Mouse (Mus musculus) C2C12 (cell line): ENCODE data around the gene Coa4. TPM values are rescaled to one million over a fixed set of nuclear protein-coding genes. Genes with fewer than 3 reads are reported as not detected.

ENCODE experiments used
- H3K27me3 ChIP-seq: one replicate; pipeline ENCODE4 v1.6.1; 2011; ENCODE audit not compliant: control insufficient read depth, insufficient read depth, insufficient read length
- H3K36me3 ChIP-seq: one replicate; pipeline ENCODE4 v1.6.1; 2011; ENCODE audit not compliant: control insufficient read depth, insufficient read depth
- H3K4me3 ChIP-seq: one replicate; pipeline ENCODE4 v1.5.1; 2011; ENCODE audit warnings: mild to moderate bottlenecking, control low read depth; ENCODE audit not compliant: poor library complexity, insufficient read depth, severe bottlenecking
- H3K79me2 ChIP-seq: one replicate; pipeline ENCODE4 v1.6.1; 2011; ENCODE audit not compliant: control insufficient read depth, insufficient read depth
- H3K79me3 ChIP-seq: one replicate; pipeline ENCODE4 v1.6.1; 2011; ENCODE audit warnings: low read depth, control low read depth
- H3ac ChIP-seq: one replicate; pipeline ENCODE3; 2011; ENCODE audit warnings: low read depth; ENCODE audit not compliant: control insufficient read depth, insufficient read length
- CEBPB ChIP-seq: IDR thresholded peaks from one replicate; pipeline ENCODE4 v1.6.1; 2011; ENCODE audit warnings: low read depth, mild to moderate bottlenecking, control low read depth, moderate library complexity
- CTCF ChIP-seq: IDR thresholded peaks from one replicate; pipeline ENCODE4 v1.5.1; 2011; ENCODE audit not compliant: control insufficient read depth, insufficient read depth, insufficient read length
- FOSL1 ChIP-seq: IDR thresholded peaks from one replicate; pipeline ENCODE4 v1.8.0; 2011; ENCODE audit warnings: mild to moderate bottlenecking, low read length; ENCODE audit not compliant: poor library complexity, insufficient read depth, severe bottlenecking
- MAX ChIP-seq: IDR thresholded peaks from one replicate; pipeline ENCODE4 v1.6.1; 2011; ENCODE audit warnings: mild to moderate bottlenecking, control low read depth
- MYOD1 ChIP-seq: IDR thresholded peaks from one replicate; pipeline ENCODE4 v1.6.1; 2011; ENCODE audit warnings: low read depth; ENCODE audit not compliant: control insufficient read depth, insufficient read length
- MYOG ChIP-seq: IDR thresholded peaks from one replicate; pipeline ENCODE4 v1.6.1; 2011; ENCODE audit not compliant: control insufficient read depth, insufficient read length; ENCODE audit errors: extremely low read depth
- USF1 ChIP-seq: IDR thresholded peaks from one replicate; pipeline ENCODE4 v1.6.1; 2011; ENCODE audit warnings: low read depth, mild to moderate bottlenecking, control low read depth, moderate library complexity
- polyA plus RNA-seq: library from polyadenylated mRNA; unstranded; fragments of >200 nt; fragmentation: generic; extraction: Trizol; gene quantifications from one replicate; pipeline ENCODE4 v1.2.1, GENCODE M21; 2012; ENCODE audit warnings: missing spikeins

Coa4 gene
- polyA plus RNA-seq, 1 experiment = 8.4 TPM

GRCm38 (mm10) chr7:100493484-100494414, 43.1 kb upstream of the Coa4 start:
- TF ChIP-seq USF1 (no peak), CEBPB (no peak), MYOD1 (no peak), FOSL1 (no peak), MYOG (no peak), CTCF (no peak), MAX (no peak)
- Histone ChIP-seq H3K36me3 (no peaks in the 10 kb centered on the region), H3K4me3 (no peak overlapping the region), H3K79me2 (no peaks in the 10 kb centered on the region), H3K27me3 (no peaks in the 10 kb centered on the region), H3ac (peak overlapping the region; percentile 52), H3K79me3 (no peaks in the 10 kb centered on the region)

GRCm38 (mm10) chr7:100494415-100494831, 42.4 kb upstream of the Coa4 start:
- TF ChIP-seq MYOD1 (no peak), FOSL1 (no peak), CTCF (no peak), USF1 (no peak), MAX (no peak), CEBPB (no peak), MYOG (no peak)

GRCm38 (mm10) chr7:100495042-100495441, 41.8 kb upstream of the Coa4 start:
- Histone ChIP-seq H3K36me3 (no peaks in the 10 kb centered on the region), H3K4me3 (no peak overlapping the region), H3K79me3 (no peaks in the 10 kb centered on the region), H3K79me2 (no peaks in the 10 kb centered on the region), H3K27me3 (no peaks in the 10 kb centered on the region), H3ac (no peak overlapping the region)
- TF ChIP-seq CEBPB = no peak
- TF ChIP-seq CTCF = no peak
- TF ChIP-seq MAX = no peak
- no peak for TF ChIP-seq FOSL1
- no peak for TF ChIP-seq MYOG
- no peak for TF ChIP-seq USF1
- no peak for TF ChIP-seq MYOD1

More at GRCm38 (mm10) chr7:100494415-100494831, 42.4 kb upstream of the Coa4 start:
- H3K79me3 ChIP-seq = no peaks in the 10 kb centered on the region
- no peaks in the 10 kb centered on the region for H3K79me2 ChIP-seq
- H3ac ChIP-seq = no peak overlapping the region
- H3K36me3 ChIP-seq = no peaks in the 10 kb centered on the region
- no peaks in the 10 kb centered on the region for H3K27me3 ChIP-seq
- H3K4me3 ChIP-seq = no peak overlapping the region

- Histone ChIP-seq H3K27me3 (no peaks in the 10 kb centered on the region), H3ac (no peak overlapping the region), H3K36me3 (no peaks in the 10 kb centered on the region), H3K79me3 (no peaks in the 10 kb centered on the region), H3K4me3 (no peak overlapping the region), H3K79me2 (no peaks in the 10 kb centered on the region)
- no peak for TF ChIP-seq MYOG
- TF ChIP-seq CTCF = no peak
- TF ChIP-seq USF1 = no peak
- no peak for TF ChIP-seq MYOD1
These were observed 41.2 kb upstream of the Coa4 start for GRCm38 (mm10) chr7:100495581-100496251.

- no peaks in the 10 kb centered on the region for H3K79me2 ChIP-seq
- no peaks in the 10 kb centered on the region for H3K36me3 ChIP-seq
- TF ChIP-seq USF1 = no peak
- TF ChIP-seq CTCF = no peak
- no peak for TF ChIP-seq FOSL1
- TF ChIP-seq MAX = no peak
- no peak for TF ChIP-seq CEBPB
- no peak for TF ChIP-seq MYOD1
- TF ChIP-seq MYOG = no peak
- no peak overlapping the region for H3ac ChIP-seq
- no peaks in the 10 kb centered on the region for H3K27me3 ChIP-seq
- H3K4me3 ChIP-seq = no peak overlapping the region
- H3K79me3 ChIP-seq = no peaks in the 10 kb centered on the region
These were observed 40.5 kb upstream of the Coa4 start for GRCm38 (mm10) chr7:100496371-100496770.
